Mouse (Mus musculus): Measurements from ENCODE around the gene Dact3. TPM values are rescaled to one million over a fixed set of nuclear protein-coding genes. Genes with fewer than 3 reads are reported as not detected.

The Dact3 gene
- total RNA-seq, 2 experiments from 2014 or later = 0.99 to 1.7 TPM

GRCm38 (mm10) chr7:16905491-16906021, 30.4 kb downstream of the Dact3 start:
- peak overlapping the region; percentile 75 for H3K27ac ChIP-seq

GRCm38 (mm10) chr7:16906281-16906680, 31.2 kb downstream of the Dact3 start, which contains the start of gene Ptgir:
TSS of gene Ptgir (plus strand) at chr7:16906490.
- intact Hi-C loops (cut with DNase I) = no loop called here
- Histone ChIP-seq H3K4me3 (peak within 1 kb of the TSS; percentile 57), H3K27ac (peak within 1 kb of the TSS; percentile 75)
- TF ChIP-seq CTCF (IDR thresholded peaks at IDR 0.05) = no peak
- peak; percentile 88 for DNase-seq

More at GRCm38 (mm10) chr7:16905491-16906021, 30.4 kb downstream of the Dact3 start:
- H3K4me3 ChIP-seq = no peak overlapping the region
- TF ChIP-seq CTCF (IDR thresholded peaks at IDR 0.05) = no peak
- peak; percentile 63 for DNase-seq
- intact Hi-C loops (cut with DNase I) = loop anchor here (1.0 kb wide), 1 partner anchor 22 kb away; no protein-coding TSS in a partner anchor

- intact Hi-C loops (cut with DNase I) = no loop called here
- DNase-seq = peak; percentile 31
- peak overlapping the region; percentile 75 for H3K27ac ChIP-seq
- no peak for TF ChIP-seq CTCF (IDR thresholded peaks at IDR 0.05)
- peak overlapping the region; percentile 57 for H3K4me3 ChIP-seq
Measured at GRCm38 (mm10) chr7:16906889-16907559, 31.9 kb downstream of the Dact3 start.

- peak overlapping the region; percentile 75 for H3K27ac ChIP-seq
- no peak for TF ChIP-seq CTCF (IDR thresholded peaks at IDR 0.05)
- no peak for DNase-seq
- intact Hi-C loops (cut with DNase I) = no loop called here
- H3K4me3 ChIP-seq = peak overlapping the region; percentile 57
Measured at GRCm38 (mm10) chr7:16907842-16908241, 32.7 kb downstream of the Dact3 start.

GRCm38 (mm10) chr7:16908367-16908766, 33.2 kb downstream of the Dact3 start:
- Histone ChIP-seq H3K27ac (peak overlapping the region; percentile 75), H3K4me3 (peak overlapping the region; percentile 57)
- no peak for DNase-seq
- TF ChIP-seq CTCF (IDR thresholded peaks at IDR 0.05) = no peak
- intact Hi-C loops (cut with DNase I) = no loop called here

DNA sequence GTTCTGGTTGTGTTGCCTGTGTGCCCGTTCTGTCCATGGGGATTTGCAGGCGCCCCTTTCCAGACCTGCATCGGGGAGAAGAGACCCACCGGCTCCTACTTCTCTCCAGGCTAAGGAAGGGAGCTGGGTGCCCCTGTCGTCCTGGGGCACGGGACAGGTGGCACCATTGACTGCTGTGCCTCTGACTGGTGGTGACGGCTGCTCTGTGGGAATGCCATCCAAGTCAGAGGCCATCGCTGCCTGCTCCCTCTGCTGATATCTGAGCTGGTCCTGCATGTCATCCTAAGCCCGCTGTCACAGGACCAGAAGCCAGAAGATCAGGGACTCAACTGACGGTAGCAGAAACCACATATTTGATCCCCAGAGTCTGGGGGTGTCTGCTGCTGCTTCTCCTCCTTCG, 33.7 kb downstream of the Dact3 start:
- TF ChIP-seq CTCF (IDR thresholded peaks at IDR 0.05) = no peak
- Histone ChIP-seq H3K4me3 (peak overlapping the region; percentile 57), H3K27ac (peak overlapping the region; percentile 75)
- peak; percentile 57 for DNase-seq
- intact Hi-C loops (cut with DNase I) = no loop called here

DNA sequence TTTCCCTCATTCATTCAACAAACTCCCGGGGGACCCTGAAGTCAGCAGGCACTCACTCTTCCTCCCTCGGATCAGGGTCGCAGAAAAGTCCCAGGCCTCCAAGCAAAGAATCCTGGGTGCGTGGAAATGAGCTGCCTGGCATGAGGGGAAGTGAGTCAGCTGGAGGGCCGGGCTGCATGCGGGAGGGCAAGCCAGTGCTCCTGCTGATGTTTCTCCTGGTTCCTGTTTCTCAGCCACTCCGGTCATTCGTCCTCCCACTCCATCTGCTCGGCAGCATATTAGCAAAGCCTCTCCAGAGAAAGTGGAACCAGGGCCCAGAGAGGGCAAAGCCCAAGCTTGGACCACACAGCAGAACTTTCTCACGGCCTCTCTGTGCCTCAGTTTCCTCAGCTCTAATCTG, 34.8 kb downstream of the Dact3 start:
- peak; percentile 50 for DNase-seq
- H3K4me3 ChIP-seq = peak overlapping the region; percentile 57; the same call in 1 of the 2 replicates
- intact Hi-C loops (cut with DNase I) = no loop called here
- no peak for TF ChIP-seq CTCF (IDR thresholded peaks at IDR 0.05)
- peak overlapping the region; percentile 75 for H3K27ac ChIP-seq

DNA sequence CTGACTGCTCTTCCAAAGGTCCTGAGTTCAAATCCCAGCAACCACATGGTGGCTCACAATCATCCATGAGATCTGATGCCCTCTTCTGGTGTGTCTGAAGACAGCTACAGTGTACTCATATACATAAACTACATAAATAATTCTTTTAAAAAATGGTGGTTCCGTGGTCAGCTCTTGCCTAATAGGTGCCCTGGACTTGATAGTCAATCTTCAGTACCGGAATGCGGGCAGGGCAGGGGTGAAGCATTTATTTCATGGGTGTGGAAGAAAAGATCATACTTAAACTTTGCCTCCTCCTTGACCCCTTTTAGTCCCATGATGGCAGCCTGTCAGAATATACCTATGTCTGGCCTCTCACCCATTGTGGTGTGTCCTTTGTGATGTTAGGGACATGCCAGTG, 36.8 kb downstream of the Dact3 start:
- H3K27ac ChIP-seq = peak overlapping the region; percentile 55; the same call in 1 of the 2 replicates
- TF ChIP-seq CTCF (IDR thresholded peaks at IDR 0.05) = no peak
- intact Hi-C loops (cut with DNase I) = no loop called here
- no peak overlapping the region for H3K4me3 ChIP-seq
- DNase-seq = no peak

DNA sequence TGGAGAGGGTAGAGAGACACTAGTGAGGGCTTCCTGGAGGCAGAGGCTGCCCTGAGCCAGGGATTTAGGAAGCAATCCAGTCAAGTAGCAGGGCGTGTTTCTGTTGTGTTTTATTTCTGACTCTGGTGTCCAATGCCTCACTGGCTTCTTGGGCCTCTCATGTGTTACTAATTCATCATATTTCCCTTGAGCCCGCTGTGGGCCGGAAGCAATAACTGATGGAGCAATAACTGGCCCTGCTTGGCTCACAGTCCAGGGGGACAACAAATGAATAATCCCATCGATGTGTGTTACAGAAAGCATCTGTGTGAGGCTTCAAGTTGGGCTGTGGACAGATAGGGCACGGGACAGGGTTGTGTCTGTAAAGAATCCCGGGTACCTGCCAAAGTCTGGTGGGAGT, 37.2 kb downstream of the Dact3 start:
- Histone ChIP-seq H3K4me3 (no peak overlapping the region), H3K27ac (peak overlapping the region; percentile 55)
- no peak for TF ChIP-seq CTCF (IDR thresholded peaks at IDR 0.05)
- intact Hi-C loops (cut with DNase I) = no loop called here
- DNase-seq = peak; percentile 66

DNA sequence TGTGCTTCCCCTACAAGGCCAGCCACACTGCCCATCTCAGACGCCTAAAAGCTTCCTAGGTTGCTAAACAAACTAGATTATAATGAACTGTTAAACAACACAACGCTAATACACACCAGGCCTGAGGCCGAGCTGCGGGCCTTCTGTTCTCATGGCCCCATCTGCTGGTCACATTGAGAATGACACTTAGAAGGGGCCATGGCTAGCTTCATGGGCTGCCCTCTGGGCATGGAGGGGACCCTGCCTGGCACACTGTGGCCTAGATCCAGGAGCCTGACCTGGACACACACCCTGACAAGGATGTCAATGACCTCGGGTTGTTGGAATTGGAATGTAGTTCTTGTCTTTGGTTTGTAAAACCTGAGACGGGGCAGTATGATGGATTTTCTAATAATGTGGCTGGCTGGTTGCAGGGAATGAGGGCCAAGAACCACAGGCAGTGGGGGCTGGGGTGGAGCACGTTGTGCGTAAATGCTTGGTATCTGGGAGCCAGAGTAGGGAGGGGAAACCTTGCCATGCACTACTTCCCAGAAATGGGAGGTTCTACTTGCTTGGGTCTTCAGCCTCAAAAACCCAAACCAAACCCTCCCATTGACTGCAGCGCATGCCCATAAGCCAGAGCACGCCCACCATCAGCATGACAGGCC, 38.8 kb downstream of the Dact3 start:
- peak; percentile 98; the same call in 1 of the 2 replicates for TF ChIP-seq CTCF (IDR thresholded peaks at IDR 0.05)

DNA sequence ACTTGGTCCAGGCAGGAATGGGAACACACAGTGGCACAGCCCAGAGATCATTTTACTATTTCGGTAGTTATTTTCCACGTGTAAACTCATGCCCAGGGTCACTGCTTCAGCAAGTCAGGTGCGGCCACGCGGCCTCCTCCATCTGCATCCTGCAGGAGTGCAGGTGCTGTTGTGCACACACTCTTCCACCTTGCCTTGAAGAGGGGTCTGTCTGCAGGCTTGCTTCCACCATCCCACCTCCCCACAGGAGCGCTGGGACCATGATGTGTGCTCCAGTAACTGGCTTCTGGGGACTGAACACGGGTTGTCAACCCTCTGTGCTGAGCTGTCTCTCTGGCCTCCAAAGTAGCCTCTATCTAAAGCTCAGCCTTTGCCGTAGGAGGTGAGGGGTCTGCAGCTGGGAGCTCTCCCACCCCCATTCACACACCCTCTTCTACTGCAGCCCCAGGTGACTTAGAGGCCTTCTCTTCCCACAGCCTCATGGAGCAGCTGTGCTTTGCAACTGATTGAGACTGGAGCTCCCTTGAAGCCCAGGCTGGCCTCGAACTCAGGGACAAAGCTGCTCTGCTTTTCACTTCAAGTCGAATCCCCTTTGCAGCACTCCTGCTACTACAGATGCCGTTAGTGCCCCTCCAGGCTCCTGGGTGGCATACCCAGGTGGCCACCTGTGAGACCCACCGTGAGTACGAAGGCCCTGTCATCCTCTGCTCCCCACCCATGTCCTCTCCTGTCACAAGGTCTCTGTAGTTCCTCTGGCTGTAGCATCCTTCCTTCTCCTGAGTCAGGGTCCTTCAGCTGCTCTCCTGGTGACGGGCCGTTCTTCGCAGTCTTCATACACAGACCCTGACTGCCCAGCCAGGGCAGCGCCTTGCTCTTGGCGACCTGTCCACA, 39.6 kb downstream of the Dact3 start:
- intact Hi-C loops (cut with DNase I) = loop anchor here (2.0 kb wide), 1 partner anchor 40 kb away; the partner anchor contains the start of gene Dact3
- Histone ChIP-seq H3K27ac (peak overlapping the region; percentile 57; the same call in 1 of the 2 replicates), H3K4me3 (no peak overlapping the region)
- DNase-seq = peak; percentile 24
- TF ChIP-seq CTCF (IDR thresholded peaks at IDR 0.05) = no peak

More for the DNA sequence above, 38.8 kb downstream of the Dact3 start:
- no peak overlapping the region for H3K4me3 ChIP-seq
- peak overlapping the region; percentile 57; the same call in 1 of the 2 replicates for H3K27ac ChIP-seq
- intact Hi-C loops (cut with DNase I) = loop anchor here (1.0 to 2.0 kb wide), 2 partner anchors 19 to 39 kb away; partner anchors contain the start of gene Dact3
- peak; percentile 81 for DNase-seq
